Mouse (Mus musculus) liver, embryonic 16.5 days (tissue): ENCODE measurements around the gene Cdpf1. TPM values are rescaled to one million over a fixed set of nuclear protein-coding genes. Genes with fewer than 3 reads are reported as not detected.

Experiments used
- ATAC-seq: fragments of 200-750 bp; cut with Nextera tagmentation; 2 replicates; pipeline ENCODE4 v1.8.0; 2017; ENCODE audit warnings: low read depth, mild to moderate bottlenecking, moderate number of reproducible peaks, moderate library complexity
- H3K27ac ChIP-seq: fragments of 300-500 bp; sonication (generic); 2 replicates; pipeline ENCODE4 v1.5.1; 2014; ENCODE audit warnings: mild to moderate bottlenecking, low read length
- H3K27me3 ChIP-seq: fragments of 300-500 bp; sonication (generic); 2 replicates; pipeline ENCODE4 v1.6.1; 2014; ENCODE audit warnings: low read depth, low read length, mixed read lengths; ENCODE audit not compliant: control insufficient read depth, insufficient read depth
- H3K36me3 ChIP-seq: fragments of 300-500 bp; sonication (generic); 2 replicates; pipeline ENCODE4 v1.6.1; 2014; ENCODE audit warnings: mild to moderate bottlenecking; ENCODE audit not compliant: control insufficient read depth, insufficient read depth
- H3K4me1 ChIP-seq: fragments of 300-500 bp; sonication (generic); 2 replicates; pipeline ENCODE4 v1.6.1; 2014; ENCODE audit warnings: low read depth, low read length, mixed read lengths; ENCODE audit not compliant: control insufficient read depth
- H3K4me2 ChIP-seq: fragments of 300-500 bp; sonication (generic); 2 replicates; pipeline ENCODE4 v1.6.1; 2014; ENCODE audit warnings: low read depth, low read length, mixed read lengths
- H3K4me3 ChIP-seq: fragments of 300-500 bp; sonication (generic); 2 replicates; pipeline ENCODE4 v1.5.1; 2014; ENCODE audit warnings: low read depth, mild to moderate bottlenecking, low read length
- H3K9ac ChIP-seq: fragments of 300-500 bp; sonication (generic); 2 replicates; pipeline ENCODE4 v1.6.1; 2014; ENCODE audit warnings: low read depth, low read length
- H3K9me3 ChIP-seq: fragments of 300-500 bp; sonication (generic); replicated peaks from 2 replicates; pipeline ENCODE4 v1.6.1; 2016; ENCODE audit warnings: low read length; ENCODE audit not compliant: control insufficient read depth
- WGBS: fragments of 180-500 bp; shearing (Covaris S2); extraction: QIAGEN DNeasy Blood & Tissue Kit; methylation state at CpG from one replicate; pipeline ENCODE4 v1.1.7; 2014; ENCODE audit not compliant: insufficient replicate concordance; 5-methylcytosine and 5-hydroxymethylcytosine counted together
- polyA plus RNA-seq: library from polyadenylated mRNA; unstranded; fragments of >200 nt; fragmentation: Nextera tagmentation; extraction: Ambion mirVana; gene quantifications from 2 replicates; pipeline ENCODE4 v1.2.1, GENCODE M21; 2015

Cdpf1 gene
- polyA plus RNA-seq, 1 experiment from 2014 or later = 17.2 TPM

DNA sequence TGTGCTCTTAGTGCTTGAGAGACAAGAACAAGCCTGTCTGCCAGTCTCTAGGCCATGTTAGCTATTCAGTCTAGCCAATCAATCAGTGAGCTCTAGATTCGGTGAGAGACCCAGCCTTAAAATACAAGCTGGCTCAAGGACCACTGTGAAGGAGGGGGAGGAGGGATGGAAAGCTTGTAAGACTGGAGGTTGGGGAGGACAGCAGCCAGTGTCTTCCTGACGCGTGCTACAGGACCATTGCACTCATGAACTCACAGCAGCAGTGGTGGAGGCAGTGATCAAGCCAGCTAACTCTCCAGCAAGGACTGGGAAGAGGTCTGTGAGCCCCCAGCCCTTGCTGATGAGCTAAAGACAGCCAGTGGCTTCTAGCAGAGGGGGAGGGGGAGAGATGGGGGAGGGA lies 46.5 kb downstream of the Cdpf1 start:
- no peaks in the 10 kb centered on the region for H3K27me3 ChIP-seq
- H3K27ac ChIP-seq = no peak overlapping the region
- H3K9me3 ChIP-seq = no peaks in the 10 kb centered on the region
- H3K36me3 ChIP-seq = no peaks in the 10 kb centered on the region
- ATAC-seq = no peak
- 42% methylated on average over 3 of the region's 3 CpGs for WGBS
- H3K4me1 ChIP-seq = no peaks in the 10 kb centered on the region; the same call in 1 of the 2 replicates
- no peak overlapping the region for H3K9ac ChIP-seq
- no peak overlapping the region for H3K4me2 ChIP-seq
- H3K4me3 ChIP-seq = no peak overlapping the region

DNA sequence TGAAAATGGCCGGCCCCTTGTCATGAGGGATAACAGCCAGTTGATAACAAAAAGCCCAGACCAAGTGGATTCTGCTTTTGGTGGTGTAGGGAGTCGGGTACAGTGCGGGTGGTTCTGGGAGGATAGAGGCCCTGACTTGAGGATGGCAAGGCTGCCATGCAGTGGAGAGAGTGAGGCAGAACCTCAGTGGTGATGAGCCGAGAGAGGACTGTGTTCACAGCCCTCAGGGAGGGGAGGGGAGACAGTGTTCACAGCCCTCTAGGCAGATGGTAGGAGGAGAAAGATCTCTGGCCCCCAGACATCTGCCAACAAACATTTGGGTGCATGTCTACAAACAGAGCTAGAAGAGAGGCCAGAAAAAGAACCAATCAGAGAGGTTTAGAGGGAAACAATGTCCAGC lies 48.7 kb downstream of the Cdpf1 start:
- no peaks in the 10 kb centered on the region for H3K27me3 ChIP-seq
- no peak overlapping the region for H3K4me2 ChIP-seq
- WGBS = 60% methylated on average over 4 of the region's 4 CpGs
- ATAC-seq = no peak
- no peak overlapping the region for H3K27ac ChIP-seq
- H3K4me1 ChIP-seq = no peaks in the 10 kb centered on the region
- H3K9ac ChIP-seq = no peak overlapping the region
- H3K9me3 ChIP-seq = no peaks in the 10 kb centered on the region
- H3K4me3 ChIP-seq = no peak overlapping the region
- no peaks in the 10 kb centered on the region for H3K36me3 ChIP-seq

DNA sequence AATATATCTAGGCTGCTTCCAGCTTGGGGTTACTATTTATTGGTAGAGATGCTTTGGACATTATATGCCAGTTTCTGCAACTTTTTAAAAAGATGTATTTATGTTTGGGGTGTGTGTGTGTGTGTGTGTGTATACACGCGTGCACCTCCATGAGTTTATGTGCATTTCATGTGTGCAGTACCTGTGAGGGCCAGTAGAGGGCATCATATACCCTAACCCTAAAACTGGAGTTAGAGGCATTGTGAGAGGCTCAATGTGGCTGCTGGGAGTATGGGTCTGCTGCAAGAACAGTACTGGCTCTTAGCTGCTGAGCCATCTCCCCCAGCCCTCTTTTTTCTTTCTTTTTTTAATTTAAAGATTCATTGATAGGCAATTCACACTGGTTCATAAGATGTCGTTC lies 53.7 kb downstream of the Cdpf1 start:
- no peak overlapping the region for H3K4me2 ChIP-seq
- ATAC-seq = no peak
- H3K9me3 ChIP-seq = no peaks in the 10 kb centered on the region
- no peak overlapping the region for H3K9ac ChIP-seq
- no peaks in the 10 kb centered on the region for H3K27me3 ChIP-seq
- H3K4me1 ChIP-seq = no peaks in the 10 kb centered on the region; the same call in 1 of the 2 replicates
- H3K4me3 ChIP-seq = no peak overlapping the region
- H3K27ac ChIP-seq = no peak overlapping the region
- H3K36me3 ChIP-seq = 0 out of 2 replicates have a peak, but pooled peaks cover 3% of the 10 kb centered on the region
- WGBS = 72% methylated on average over 3 of the region's 3 CpGs

Other genes starting within 250 kb of the Cdpf1 start
- 0.09 and 0.19 TPM in 2 replicates for gene Wnt7b, start 229.2 kb downstream of the Cdpf1 start, polyA plus RNA-seq
- gene Ppara, start 76.7 kb downstream of the Cdpf1 start, polyA plus RNA-seq = 41.8 and 51.3 TPM in 2 replicates
- gene Pkdrej, start 10.0 kb upstream of the Cdpf1 start, polyA plus RNA-seq = 0.09 TPM in 2 replicates
- 8.9 and 10.7 TPM in 2 replicates for gene Ttc38, start 20.6 kb upstream of the Cdpf1 start, polyA plus RNA-seq
- 23.0 TPM in 2 replicates for gene Gtse1, start 48.0 kb upstream of the Cdpf1 start, polyA plus RNA-seq
- gene Trmu, start 67.6 kb upstream of the Cdpf1 start, polyA plus RNA-seq = 15.4 and 15.5 TPM in 2 replicates
- 0.02 and 0.09 TPM in 2 replicates for gene Celsr1, start 222.1 kb upstream of the Cdpf1 start, polyA plus RNA-seq
- 3.4 and 3.5 TPM in 2 replicates for gene Gramd4, start 246.0 kb upstream of the Cdpf1 start, polyA plus RNA-seq